In genomic region chr9:8003301-8004271, GRCm38 (mm10) we compare ENCODE assay signal across 8 mouse cellular contexts. TPM values are rescaled to one million over a fixed set of nuclear protein-coding genes. Genes with fewer than 3 reads are reported as not detected.
DNase-seq lines count a peak whose midpoint lies in the region; ATAC-seq lines count a peak whose summit lies in the region.

No protein-coding gene starts in this region.

- DNase-seq in ZHBTc4 (ENCODE audit: low read depth, low spot score), result peak; percentile 88
- DNase-seq in cerebellum, postnatal 10 days, result peak; percentile 66 to 69
- peak; percentile 41 for DNase-seq in frontal cortex, postnatal 36 days (ENCODE audit: low spot score in 2 of 2)
- peak; percentile 31 to 37 for DNase-seq in layer of hippocampus, postnatal 36 days
- peak; percentile 76 for DNase-seq in lung, postnatal 36 days
- peak; percentile 34 for DNase-seq in right cerebral cortex, postnatal 14 days
- DNase-seq in T-cell, adult 2 months (ENCODE audit: low spot score), result no peak

- peak overlapping the region; percentile 74 for H3K4me3 ChIP-seq in hindbrain, embryonic 13.5 days

- H3K36me3 ChIP-seq in hindbrain, embryonic 13.5 days, result no peaks in the 10 kb centered on the region

- H3K27me3 ChIP-seq in hindbrain, embryonic 13.5 days, result 0 out of 2 replicates have a peak, but pooled peaks cover 5% of the 10 kb centered on the region

- H3K9me3 ChIP-seq in hindbrain, embryonic 13.5 days, result no peaks in the 10 kb centered on the region

- peaks cover 24% of the 10 kb centered on the region for H3K4me1 ChIP-seq in hindbrain, embryonic 13.5 days (replicated peaks)

- under 1% methylated on average over 70 of the region's 82 CpGs for WGBS in hindbrain, embryonic 13.5 days

- peak overlapping the region; percentile 83 for H3K27ac ChIP-seq in hindbrain, embryonic 13.5 days

- peak; percentile 72 for ATAC-seq in hindbrain, embryonic 13.5 days (ENCODE audit: low FRiP score)

- H3K9ac ChIP-seq in hindbrain, embryonic 13.5 days, result peak overlapping the region; percentile 82

- peak overlapping the region; percentile 90 for H3K4me2 ChIP-seq in hindbrain, embryonic 13.5 days

RNA-seq across cellular contexts. Expression of gene Yap1, which starts 0.8 kb away (rescaled TPM):
- 10.4 and 13.1 TPM in 2 replicates for polyA plus RNA-seq in hindbrain, embryonic 13.5 days (2015; fragmentation: Nextera tagmentation; extraction: Ambion mirVana)
- 10 to 100 TPM; 15.7 to 16.3 TPM for total RNA-seq in layer of hippocampus, postnatal 36 days (2021)

RNA-seq across cellular contexts. Expression of gene Cfap300, which starts 39.0 kb away (rescaled TPM):
- polyA plus RNA-seq in hindbrain, embryonic 13.5 days (2015; fragmentation: Nextera tagmentation; extraction: Ambion mirVana), result 16.3 and 19.1 TPM in 2 replicates
- 10 to 100 TPM; 10.1 to 11.9 TPM for total RNA-seq in layer of hippocampus, postnatal 36 days (2021)
